In the genomic region with DNA sequence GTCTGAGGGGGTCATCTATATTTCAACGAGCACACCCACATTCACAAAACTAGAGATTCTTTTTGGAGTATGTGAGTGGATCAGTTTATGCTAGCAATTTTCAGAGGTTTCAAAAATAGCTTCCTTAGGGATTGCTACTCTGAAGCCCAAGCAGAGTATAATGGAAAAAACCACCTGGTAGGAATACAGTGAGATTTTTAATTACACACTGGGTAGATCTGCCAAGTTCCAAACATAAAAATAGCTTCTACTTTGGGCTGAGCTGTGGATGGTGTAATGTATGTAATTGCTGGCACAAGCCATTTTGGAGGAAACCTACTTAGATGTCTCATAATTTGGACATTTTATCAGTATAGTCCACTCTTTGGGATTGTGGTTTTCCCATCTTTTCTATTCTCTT, we compare ENCODE assay signal across 19 mouse cellular contexts. TPM values are rescaled to one million over a fixed set of nuclear protein-coding genes. Genes with fewer than 3 reads are reported as not detected.
"Had no signal": no experiment of that assay in that cellular context is flagged by ENCODE, and none has a peak within 500 bp of the region (broad histone marks: within the 10 kb centered on the region; RNA-seq: fewer than 3 reads in every experiment).

No protein-coding gene starts in this region.

- H3K27ac ChIP-seq: liver, embryonic 13.5 days; lung, embryonic 15.5 days; macrophage; midbrain, embryonic 15.5 days; neural tube, embryonic 12.5 days had no signal

- ATAC-seq: liver, postnatal 0 days; midbrain, embryonic 15.5 days had no signal

- H3K36me3 ChIP-seq: liver, embryonic 13.5 days; lung, embryonic 15.5 days; midbrain, embryonic 15.5 days; neural tube, embryonic 12.5 days had no signal

- DNase-seq: kidney, adult 8-10 months; kidney, postnatal 25 days; liver; liver, embryonic 13.5 days; liver, postnatal 0 days; lung, postnatal 14 days; retina, postnatal 1 day; right cerebral cortex, postnatal 4 days; spleen, adult 18-20 months; thymus, adult 2 months; thymus, postnatal 25 days had no signal

- H3K4me3 ChIP-seq: liver, embryonic 13.5 days; lung, embryonic 15.5 days; megakaryocyte, embryonic 14.5 days; midbrain, embryonic 15.5 days; neural tube, embryonic 12.5 days had no signal

- H3K9me3 ChIP-seq: liver, embryonic 13.5 days; lung, embryonic 15.5 days; midbrain, embryonic 15.5 days; neural tube, embryonic 12.5 days had no signal

- H3K4me2 ChIP-seq: liver, embryonic 13.5 days; lung, embryonic 15.5 days; midbrain, embryonic 11.5 days; midbrain, embryonic 15.5 days; neural tube, embryonic 12.5 days had no signal

- H3K4me1 ChIP-seq: liver, embryonic 13.5 days; lung, embryonic 15.5 days; midbrain, embryonic 15.5 days; neural tube, embryonic 12.5 days had no signal

- H3K9ac ChIP-seq: liver, embryonic 13.5 days; liver, postnatal 0 days; lung, embryonic 15.5 days; midbrain, embryonic 15.5 days; neural tube, embryonic 12.5 days had no signal

- H3K27me3 ChIP-seq: liver, embryonic 13.5 days; lung, embryonic 15.5 days; megakaryocyte, embryonic 14.5 days; midbrain, embryonic 15.5 days; neural tube, embryonic 12.5 days had no signal

RNA-seq across cellular contexts. Expression of a gene that starts 11.7 kb away (rescaled TPM):
- total RNA-seq: monocyte, adult 5-6 weeks; neutrophil, adult 5-6 weeks had no signal
- polyA plus RNA-seq: liver, embryonic 13.5 days; liver, postnatal 0 days; macrophage; midbrain, embryonic 11.5 days; neural tube, embryonic 12.5 days had no signal
